16 mouse cellular contexts compared by ENCODE assay signal in genomic region chr9:66581694-66582093, GRCm38 (mm10). TPM values are rescaled to one million over a fixed set of nuclear protein-coding genes. Genes with fewer than 3 reads are reported as not detected.
DNase-seq lines count a peak whose midpoint lies in the region; TF ChIP-seq lines count a peak whose summit lies in the region.
"Had no signal": no experiment of that assay in that cellular context is flagged by ENCODE, and none has a peak within 500 bp of the region (broad histone marks: within the 10 kb centered on the region; RNA-seq: fewer than 3 reads in every experiment).

No protein-coding gene starts in this region.

- TF ChIP-seq CTCF in layer of hippocampus, adult 2 months (conservative IDR thresholded peaks at IDR 0.05) = no peak

- no peak overlapping the region for H3K4me3 ChIP-seq in layer of hippocampus, adult 2 months
- H3K4me3 ChIP-seq: embryonic facial prominence, embryonic 12.5 days; forebrain, embryonic 15.5 days; heart, embryonic 12.5 days; hindbrain, embryonic 15.5 days had no signal

- DNase-seq in cerebellum, adult 18-20 months = peak; percentile 72 to 76
- DNase-seq in cerebellum, postnatal 4 days (ENCODE audit: low spot score in 2 of 2) = no peak
- no peak for DNase-seq in layer of hippocampus, adult 2 months (ENCODE audit: low spot score in 2 of 2)
- DNase-seq in layer of hippocampus, postnatal 36 days = no peak
- peak; percentile 64 for DNase-seq in cerebellum, adult 8-10 months
- DNase-seq in cerebellum, postnatal 25 days = peak; percentile 62 to 75
- DNase-seq in B cell, adult 2 months = no peak
- DNase-seq in Muller cell, postnatal 12 days (ENCODE audit: inconsistent ontology term) = no peak
- DNase-seq: adrenal gland, adult 2 months; adrenal gland, postnatal 36 days; gastrocnemius, postnatal 14 days; kidney, adult 2 months had no signal

- peak overlapping the region; percentile 5; the same call in 1 of the 2 replicates for H3K27ac ChIP-seq in layer of hippocampus, adult 2 months
- H3K27ac ChIP-seq: embryonic facial prominence, embryonic 12.5 days; forebrain, embryonic 15.5 days; hindbrain, embryonic 15.5 days had no signal

RNA-seq across cellular contexts. Expression of gene Usp3, which starts 11.2 kb away (rescaled TPM):
- 10 to 100 TPM; 41.8 to 45.5 TPM for total RNA-seq in layer of hippocampus, adult 2 months (2021)
- 10 to 100 TPM; 31.8 to 41.9 TPM for total RNA-seq in layer of hippocampus, postnatal 36 days (2021)

Comparison
In these comparisons a context has a peak if more than half of its experiments do, and no peak if none do; other contexts are left out.
1. DNase-seq: peak in cerebellum, adult 18-20 months (2 of 2), cerebellum, adult 8-10 months (single experiment) and cerebellum, postnatal 25 days (2 of 2); none in cerebellum, postnatal 4 days (0 of 2), layer of hippocampus, adult 2 months (0 of 2), layer of hippocampus, postnatal 36 days (0 of 2), B cell, adult 2 months (0 of 2) and Muller cell, postnatal 12 days (single experiment).